Mouse (Mus musculus) heart, embryonic 12.5 days (tissue): ENCODE measurements around the gene Notch2. TPM values are rescaled to one million over a fixed set of nuclear protein-coding genes. Genes with fewer than 3 reads are reported as not detected.
A peak's percentile ranks its signal among the peaks of the same experiment; 100 is the strongest.

Source experiments
- ATAC-seq: fragments of 200-750 bp; cut with Nextera tagmentation; 2 replicates; pipeline ENCODE4 v1.8.0; 2017; ENCODE audit warnings: moderate TSS enrichment, moderate library complexity; ENCODE audit not compliant: insufficient number of reproducible peaks, low FRiP score
- H3K27ac ChIP-seq: fragments of 300-500 bp; sonication (generic); 2 replicates; pipeline ENCODE4 v1.5.1; 2016; ENCODE audit warnings: mild to moderate bottlenecking, moderate library complexity; ENCODE audit not compliant: poor library complexity, severe bottlenecking
- H3K27me3 ChIP-seq: fragments of 300-500 bp; sonication (generic); replicated peaks from 2 replicates; pipeline ENCODE4 v1.6.1; 2016; ENCODE audit warnings: mild to moderate bottlenecking, moderate library complexity
- H3K36me3 ChIP-seq: fragments of 300-500 bp; sonication (generic); 2 replicates; pipeline ENCODE4 v1.6.1; 2016; ENCODE audit warnings: mild to moderate bottlenecking, moderate library complexity
- H3K4me1 ChIP-seq: fragments of 300-500 bp; sonication (generic); replicated peaks from 2 replicates; pipeline ENCODE4 v1.6.1; 2016; ENCODE audit warnings: mild to moderate bottlenecking
- H3K4me2 ChIP-seq: fragments of 300-500 bp; sonication (generic); 2 replicates; pipeline ENCODE4 v1.6.1; 2016; ENCODE audit warnings: mild to moderate bottlenecking, moderate library complexity
- H3K4me3 ChIP-seq: fragments of 300-500 bp; sonication (generic); 2 replicates; pipeline ENCODE4 v1.5.1; 2016; ENCODE audit warnings: mild to moderate bottlenecking
- H3K9ac ChIP-seq: fragments of 300-500 bp; sonication (generic); 2 replicates; pipeline ENCODE4 v1.6.1; 2016; ENCODE audit warnings: mild to moderate bottlenecking, moderate library complexity
- H3K9me3 ChIP-seq: fragments of 300-500 bp; sonication (generic); replicated peaks from 2 replicates; pipeline ENCODE4 v1.6.1; 2016; ENCODE audit warnings: mild to moderate bottlenecking, moderate library complexity
- WGBS: fragments of 180-500 bp; shearing (Covaris S2); methylation state at CpG from one replicate; pipeline ENCODE4 v1.1.7; 2016; 5-methylcytosine and 5-hydroxymethylcytosine counted together
- polyA plus RNA-seq: library from polyadenylated mRNA; unstranded; fragments of >200 nt; fragmentation: Nextera tagmentation; extraction: Ambion mirVana; gene quantifications from 2 replicates; pipeline ENCODE4 v1.2.1, GENCODE M21; 2016

The Notch2 gene
- 16.7 and 17.7 TPM in 2 replicates for polyA plus RNA-seq

GRCm38 (mm10) chr3:98013401-98014281 is at the start of gene Notch2:
Gene Notch2, plus strand, starts transcription at chr3:98013527.
- Histone ChIP-seq H3K4me2 (peak within 1 kb of the TSS; percentile 90), H3K4me1 (peaks cover 43% of the 10 kb centered on the region), H3K4me3 (peak within 1 kb of the TSS; percentile 92), H3K36me3 (no peaks in the 10 kb centered on the region), H3K27ac (peak within 1 kb of the TSS; percentile 95), H3K9me3 (no peaks in the 10 kb centered on the region), H3K9ac (peak within 1 kb of the TSS; percentile 94), H3K27me3 (peaks cover 3% of the 10 kb centered on the region; the same call in 1 of the 2 replicates)
- peak; percentile 91 for ATAC-seq
- under 1% methylated on average over 95 of the region's 95 CpGs for WGBS

DNA sequence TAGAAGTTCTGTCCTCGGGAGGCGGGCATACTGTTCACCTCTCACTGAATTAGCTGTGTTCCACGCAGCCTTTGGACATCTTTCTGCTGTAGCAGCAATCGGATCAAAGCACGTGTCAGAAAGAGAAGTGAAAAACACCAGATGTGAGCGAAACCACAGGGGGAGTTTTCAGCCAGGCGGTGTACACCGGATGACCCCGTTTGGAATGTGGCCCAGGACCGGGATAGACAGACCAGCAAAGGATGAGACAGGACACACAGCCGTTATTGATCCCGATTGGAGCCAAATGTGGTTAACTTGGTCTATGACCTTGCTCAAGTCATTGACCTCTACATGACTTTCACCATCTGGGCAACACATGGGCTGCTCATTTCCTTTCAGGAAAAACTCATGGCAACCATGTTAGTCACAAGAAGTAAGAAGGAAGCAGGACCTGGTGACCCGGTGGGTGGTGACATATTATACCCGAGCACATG is 48.4 kb upstream of the Notch2 start:
- Histone ChIP-seq H3K9ac (no peak overlapping the region), H3K36me3 (no peaks in the 10 kb centered on the region), H3K4me2 (peak overlapping the region; percentile 35), H3K4me1 (peaks cover 19% of the 10 kb centered on the region), H3K9me3 (no peaks in the 10 kb centered on the region), H3K27ac (no peak overlapping the region), H3K4me3 (no peak overlapping the region), H3K27me3 (peaks cover 27% of the 10 kb centered on the region)
- WGBS: 44% methylated on average over 14 of the region's 14 CpGs
- ATAC-seq: 0 out of 2 replicates have a peak, but pooled peaks have one; percentile 25

- Histone ChIP-seq H3K36me3 (no peaks in the 10 kb centered on the region), H3K9ac (no peak overlapping the region), H3K27ac (no peak overlapping the region), H3K27me3 (peaks cover 31% of the 10 kb centered on the region), H3K9me3 (no peaks in the 10 kb centered on the region), H3K4me3 (no peak overlapping the region), H3K4me1 (peaks cover 14% of the 10 kb centered on the region), H3K4me2 (no peak overlapping the region)
- ATAC-seq: no peak
- WGBS: 68% methylated on average over 2 of the region's 2 CpGs
Measured at GRCm38 (mm10) chr3:97967627-97968026, 45.7 kb upstream of the Notch2 start.

GRCm38 (mm10) chr3:97968191-97968590 is 45.1 kb upstream of the Notch2 start:
- no peak overlapping the region for H3K27ac ChIP-seq
- no peak for ATAC-seq
- H3K36me3 ChIP-seq: no peaks in the 10 kb centered on the region
- no peak overlapping the region for H3K4me2 ChIP-seq
- H3K9ac ChIP-seq: no peak overlapping the region
- 38% methylated on average over 2 of the region's 2 CpGs for WGBS
- no peak overlapping the region for H3K4me3 ChIP-seq
- H3K27me3 ChIP-seq: peaks cover 35% of the 10 kb centered on the region
- peaks cover 12% of the 10 kb centered on the region for H3K4me1 ChIP-seq
- H3K9me3 ChIP-seq: no peaks in the 10 kb centered on the region

DNA sequence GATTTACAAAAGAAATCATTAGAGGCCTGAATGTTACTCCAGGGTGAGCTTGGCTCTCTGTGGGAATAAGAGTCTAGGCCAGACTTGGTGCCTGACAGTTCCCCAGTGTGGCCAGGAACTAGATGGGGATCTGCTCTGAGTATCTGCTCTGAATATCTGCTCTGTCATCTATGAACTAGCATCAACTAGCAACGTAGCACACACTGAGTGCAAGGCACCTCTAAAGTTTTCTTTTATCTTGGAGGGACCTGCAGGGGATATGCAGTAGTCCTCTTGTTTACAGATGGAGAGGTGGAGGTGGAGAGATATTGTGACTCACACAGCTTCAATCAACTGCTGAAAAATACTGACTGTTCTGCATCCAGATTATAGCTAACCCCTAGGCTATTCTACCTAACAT is 44.3 kb upstream of the Notch2 start:
- 49% methylated on average over 1 of the region's 1 CpGs for WGBS
- H3K9me3 ChIP-seq: no peaks in the 10 kb centered on the region
- H3K9ac ChIP-seq: no peak overlapping the region
- H3K4me3 ChIP-seq: no peak overlapping the region
- peaks cover 37% of the 10 kb centered on the region for H3K27me3 ChIP-seq
- H3K27ac ChIP-seq: no peak overlapping the region
- H3K4me1 ChIP-seq: peaks cover 12% of the 10 kb centered on the region
- ATAC-seq: no peak
- H3K4me2 ChIP-seq: no peak overlapping the region
- H3K36me3 ChIP-seq: no peaks in the 10 kb centered on the region

- H3K4me1 ChIP-seq: 0 out of 2 replicates have a peak, but pooled peaks cover 3% of the 10 kb centered on the region
- H3K9ac ChIP-seq: no peak overlapping the region
- H3K27me3 ChIP-seq: peaks cover 34% of the 10 kb centered on the region
- 0 out of 2 replicates have a peak, but pooled peaks cover 4% of the 10 kb centered on the region for H3K9me3 ChIP-seq
- H3K4me3 ChIP-seq: no peak overlapping the region
- H3K27ac ChIP-seq: no peak overlapping the region
- H3K36me3 ChIP-seq: no peaks in the 10 kb centered on the region
- 32% methylated on average over 7 of the region's 7 CpGs for WGBS
- no peak for ATAC-seq
- H3K4me2 ChIP-seq: 0 out of 2 replicates have a peak overlapping the region, but pooled peaks have one; percentile 9
Measured at GRCm38 (mm10) chr3:97971117-97971516, 42.2 kb upstream of the Notch2 start.

DNA sequence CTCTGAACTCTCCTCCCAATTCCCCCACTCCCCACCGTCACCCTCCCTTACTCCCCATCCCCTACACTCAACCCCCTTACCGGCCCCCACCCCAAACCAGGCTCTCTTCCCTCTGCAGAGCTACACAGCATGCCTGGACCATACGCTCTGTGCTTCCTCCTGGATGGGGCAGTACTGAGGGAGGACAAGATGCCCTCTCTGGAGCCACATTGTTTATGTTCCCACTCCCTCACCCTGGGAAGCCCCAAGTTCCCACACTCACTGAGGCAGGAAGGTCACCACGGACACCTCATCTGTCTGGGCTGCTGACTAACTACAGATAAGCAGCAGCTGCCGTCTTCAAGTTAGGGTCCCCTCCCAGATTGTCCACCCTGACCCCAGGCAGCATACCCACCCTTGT is 41.1 kb upstream of the Notch2 start:
- no peak overlapping the region for H3K4me3 ChIP-seq
- no peak overlapping the region for H3K27ac ChIP-seq
- no peak for ATAC-seq
- peaks cover 29% of the 10 kb centered on the region for H3K27me3 ChIP-seq
- 34% methylated on average over 5 of the region's 5 CpGs for WGBS
- H3K4me2 ChIP-seq: no peak overlapping the region
- 0 out of 2 replicates have a peak, but pooled peaks cover 3% of the 10 kb centered on the region for H3K4me1 ChIP-seq
- no peak overlapping the region for H3K9ac ChIP-seq
- H3K36me3 ChIP-seq: no peaks in the 10 kb centered on the region
- 0 out of 2 replicates have a peak, but pooled peaks cover 4% of the 10 kb centered on the region for H3K9me3 ChIP-seq

DNA sequence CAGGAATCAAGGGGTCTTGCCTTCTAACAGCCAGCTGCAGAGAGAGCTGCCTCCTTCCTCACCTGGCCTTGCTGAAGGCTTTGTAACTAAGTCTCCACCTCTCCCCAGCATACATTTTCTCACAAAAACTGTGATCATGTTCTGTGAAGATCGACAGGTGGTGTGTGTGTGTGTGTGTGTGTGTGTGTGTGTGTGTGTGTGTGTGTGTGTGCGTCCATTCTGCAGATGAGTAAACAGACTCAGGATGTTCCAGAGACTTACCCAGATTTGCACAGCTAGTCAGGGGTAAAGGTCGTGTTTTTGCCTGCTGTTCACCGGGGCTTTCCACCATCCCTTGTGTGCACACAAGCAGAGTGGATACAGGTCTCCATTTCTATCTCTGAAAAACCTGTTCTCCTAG is 40.6 kb upstream of the Notch2 start:
- H3K4me1 ChIP-seq: peaks cover 7% of the 10 kb centered on the region; the same call in 1 of the 2 replicates

DNA sequence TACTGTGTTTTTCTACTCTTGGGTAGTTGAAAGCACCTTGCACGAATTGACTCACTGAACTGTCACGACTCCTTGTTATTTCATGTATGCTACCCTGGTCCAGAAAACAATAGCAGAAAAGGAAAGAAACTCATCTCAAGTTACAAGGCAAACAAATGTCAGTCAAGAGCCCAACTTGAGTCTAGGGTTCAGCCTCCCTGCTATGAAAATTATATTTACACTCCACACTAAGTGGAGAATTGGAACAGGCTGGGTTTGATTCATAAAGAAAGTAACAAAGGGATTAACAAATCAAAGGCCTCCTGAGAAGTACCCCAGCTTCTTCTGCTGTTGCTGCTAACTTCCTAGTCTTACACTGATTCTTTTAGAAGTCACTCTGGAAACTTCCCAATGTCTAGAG is 40.0 kb upstream of the Notch2 start:
- H3K4me3 ChIP-seq: no peak overlapping the region
- no peak overlapping the region for H3K27ac ChIP-seq
- WGBS: 36% methylated on average over 2 of the region's 2 CpGs
- H3K36me3 ChIP-seq: no peaks in the 10 kb centered on the region
- H3K4me2 ChIP-seq: no peak overlapping the region
- H3K27me3 ChIP-seq: peaks cover 29% of the 10 kb centered on the region
- H3K4me1 ChIP-seq: peaks cover 9% of the 10 kb centered on the region; the same call in 1 of the 2 replicates
- 0 out of 2 replicates have a peak, but pooled peaks cover 4% of the 10 kb centered on the region for H3K9me3 ChIP-seq
- ATAC-seq: no peak
- no peak overlapping the region for H3K9ac ChIP-seq

More for the DNA sequence above, 40.6 kb upstream of the Notch2 start:
- WGBS: 71% methylated on average over 4 of the region's 4 CpGs
- Histone ChIP-seq H3K27ac (no peak overlapping the region), H3K27me3 (peaks cover 29% of the 10 kb centered on the region), H3K36me3 (no peaks in the 10 kb centered on the region), H3K4me3 (no peak overlapping the region), H3K4me2 (no peak overlapping the region), H3K9me3 (0 out of 2 replicates have a peak, but pooled peaks cover 4% of the 10 kb centered on the region), H3K9ac (no peak overlapping the region)
- ATAC-seq: no peak

GRCm38 (mm10) chr3:97974197-97974770 is 39.0 kb upstream of the Notch2 start:
- WGBS: 72% methylated on average over 6 of the region's 6 CpGs
- ATAC-seq: no peak
- Histone ChIP-seq H3K9me3 (0 out of 2 replicates have a peak, but pooled peaks cover 4% of the 10 kb centered on the region), H3K4me2 (no peak overlapping the region), H3K27ac (no peak overlapping the region), H3K4me3 (no peak overlapping the region), H3K27me3 (peaks cover 25% of the 10 kb centered on the region), H3K4me1 (peaks cover 9% of the 10 kb centered on the region; the same call in 1 of the 2 replicates), H3K36me3 (no peaks in the 10 kb centered on the region), H3K9ac (no peak overlapping the region)

DNA sequence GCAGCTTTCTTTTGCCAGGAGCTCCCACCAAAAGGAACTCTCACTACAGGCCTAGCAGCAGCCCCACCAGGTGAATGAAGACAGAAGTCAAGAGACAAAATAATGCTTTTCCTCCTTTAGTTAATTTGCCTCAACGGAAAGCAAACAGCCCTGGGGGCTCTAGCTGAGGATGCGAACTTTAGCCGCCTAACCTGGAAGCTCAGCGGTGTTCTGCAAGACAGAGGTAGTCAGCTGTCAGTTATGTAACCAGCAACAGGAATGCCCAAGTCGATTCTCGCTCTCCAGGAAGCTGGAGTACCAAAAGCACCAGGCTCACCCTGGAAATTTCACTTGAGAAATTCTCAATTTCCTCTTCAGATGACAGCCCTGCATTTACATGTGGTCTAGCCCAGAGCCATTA is 36.6 kb upstream of the Notch2 start:
- Histone ChIP-seq H3K4me3 (no peak overlapping the region), H3K9me3 (0 out of 2 replicates have a peak, but pooled peaks cover 4% of the 10 kb centered on the region), H3K27ac (no peak overlapping the region), H3K9ac (no peak overlapping the region), H3K4me1 (peaks cover 8% of the 10 kb centered on the region; the same call in 1 of the 2 replicates), H3K27me3 (peaks cover 10% of the 10 kb centered on the region; the same call in 1 of the 2 replicates), H3K4me2 (no peak overlapping the region), H3K36me3 (no peaks in the 10 kb centered on the region)
- WGBS: 53% methylated on average over 6 of the region's 6 CpGs
- ATAC-seq: no peak
